Mouse (Mus musculus) lung, adult 2 months (tissue): ENCODE data around the gene Mapk1. TPM values are rescaled to one million over a fixed set of nuclear protein-coding genes. Genes with fewer than 3 reads are reported as not detected.
"Not testable (repeated sequence)": the region's sequence is repeated elsewhere in the genome, so short reads cannot be mapped to it uniquely, and the experiment has no call there.

Experiments
- DNase-seq: peaks from one replicate; pipeline ENCODE4 v3.0.0; 2022
- H3K4me1 ChIP-seq: fragments of 200-500 bp; 2 replicates; pipeline ENCODE4 v1.6.1; 2011; ENCODE audit warnings: low read length; ENCODE audit not compliant: control insufficient read depth, insufficient read depth
- H3K4me3 ChIP-seq: fragments of 200-500 bp; replicated peaks from 2 replicates; pipeline ENCODE3; 2011; ENCODE audit warnings: low read depth, mild to moderate bottlenecking, control low read depth, low read length; ENCODE audit errors: extremely low read depth
- CTCF ChIP-seq: fragments of 200-500 bp; IDR thresholded peaks from 2 replicates; pipeline ENCODE4 v1.5.1; 2011; ENCODE audit warnings: mild to moderate bottlenecking, low read length, control low read depth; ENCODE audit not compliant: insufficient read depth
- POLR2A ChIP-seq: fragments of 200-500 bp; IDR thresholded peaks from 2 replicates; pipeline ENCODE4 v1.6.1; 2011; ENCODE audit warnings: low read depth, mild to moderate bottlenecking, control low read depth, low read length, borderline replicate concordance; ENCODE audit errors: extremely low read depth
- WGBS: fragments of 180-500 bp; shearing (Covaris S2); methylation state at CpG from one replicate; pipeline ENCODE4 v1.1.7; 2018; 5-methylcytosine and 5-hydroxymethylcytosine counted together
- polyA plus RNA-seq: library from polyadenylated mRNA; depleted of rRNA; stranded (reverse); fragments of >200 nt; gene quantifications from 2 replicates; pipeline ENCODE4 v1.2.3, GENCODE M21; 2012

The Mapk1 gene
- polyA plus RNA-seq, 1 experiment, result 61.0 TPM

DNA sequence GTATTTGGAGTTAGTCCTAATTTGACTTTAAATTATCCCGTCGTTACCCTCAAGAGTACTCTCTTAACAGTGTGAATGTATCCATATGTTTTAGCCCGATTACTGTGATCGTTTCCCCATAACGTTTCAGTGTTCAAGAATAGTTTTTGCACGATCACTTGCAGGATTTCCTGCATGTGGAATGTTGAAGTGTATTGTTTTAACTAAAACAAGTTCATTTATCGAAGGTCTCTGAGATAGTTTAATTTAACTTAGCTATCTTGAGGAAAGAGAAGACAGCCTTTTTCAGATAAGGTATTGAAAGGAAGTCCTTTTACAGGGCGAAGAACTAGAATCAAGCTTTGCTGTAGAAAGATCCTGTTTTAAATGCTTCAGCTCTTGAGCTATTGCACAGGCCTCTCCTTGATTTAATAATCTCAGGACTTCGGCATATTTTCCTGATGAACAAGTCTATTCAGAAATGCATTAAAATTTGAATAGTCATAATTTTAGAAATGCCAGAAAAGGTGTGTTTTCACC, 1.3 kb downstream of the Mapk1 start:
- Histone ChIP-seq H3K4me1 (peaks cover 4% of the 10 kb centered on the region), H3K4me3 (peak overlapping the region; percentile 97)
- TF ChIP-seq POLR2A (no peak), CTCF (no peak)
- 3% methylated on average over 9 of the region's 9 CpGs for WGBS
- DNase-seq, result no peak

GRCm38 (mm10) chr16:16987248-16987647, 4.1 kb downstream of the Mapk1 start:
- no peak for DNase-seq
- Histone ChIP-seq H3K4me1 (peaks cover 11% of the 10 kb centered on the region), H3K4me3 (no peak overlapping the region)
- 75% methylated on average over 2 of the region's 2 CpGs for WGBS
- TF ChIP-seq CTCF (no peak), POLR2A (no peak)

- DNase-seq, result no peak
- no peak for TF ChIP-seq POLR2A
- no peak for TF ChIP-seq CTCF
- peaks cover 11% of the 10 kb centered on the region for H3K4me1 ChIP-seq
- 85% methylated on average over 5 of the region's 5 CpGs for WGBS
- H3K4me3 ChIP-seq, result no peak overlapping the region
Observed at GRCm38 (mm10) chr16:16988842-16989241, 5.7 kb downstream of the Mapk1 start.

GRCm38 (mm10) chr16:16990021-16990420, 6.8 kb downstream of the Mapk1 start:
- TF ChIP-seq CTCF (no peak), POLR2A (no peak)
- peaks cover 13% of the 10 kb centered on the region for H3K4me1 ChIP-seq
- 55% methylated on average over 4 of the region's 4 CpGs for WGBS
- H3K4me3 ChIP-seq, result no peak overlapping the region
- no peak for DNase-seq

- WGBS, result 79% methylated on average over 4 of the region's 4 CpGs
- Histone ChIP-seq H3K4me1 (peaks cover 14% of the 10 kb centered on the region), H3K4me3 (no peak overlapping the region)
- no peak for TF ChIP-seq CTCF
- TF ChIP-seq POLR2A, result no peak
- DNase-seq, result no peak
Observed at GRCm38 (mm10) chr16:16994426-16995052, 11.4 kb downstream of the Mapk1 start.

GRCm38 (mm10) chr16:16996121-16996729, 13.0 kb downstream of the Mapk1 start:
- not testable (repeated sequence) for H3K4me3 ChIP-seq, DNase-seq
- WGBS, result 84% methylated on average over 10 of the region's 10 CpGs
- peaks cover 16% of the 10 kb centered on the region; the same call in 1 of the 2 replicates for H3K4me1 ChIP-seq

- 79% methylated on average over 3 of the region's 3 CpGs for WGBS
- no peak for TF ChIP-seq POLR2A
- no peak for TF ChIP-seq CTCF
- Histone ChIP-seq H3K4me3 (no peak overlapping the region), H3K4me1 (peaks cover 13% of the 10 kb centered on the region; the same call in 1 of the 2 replicates)
- no peak for DNase-seq
Observed at GRCm38 (mm10) chr16:17001109-17001508, 17.9 kb downstream of the Mapk1 start.

DNA sequence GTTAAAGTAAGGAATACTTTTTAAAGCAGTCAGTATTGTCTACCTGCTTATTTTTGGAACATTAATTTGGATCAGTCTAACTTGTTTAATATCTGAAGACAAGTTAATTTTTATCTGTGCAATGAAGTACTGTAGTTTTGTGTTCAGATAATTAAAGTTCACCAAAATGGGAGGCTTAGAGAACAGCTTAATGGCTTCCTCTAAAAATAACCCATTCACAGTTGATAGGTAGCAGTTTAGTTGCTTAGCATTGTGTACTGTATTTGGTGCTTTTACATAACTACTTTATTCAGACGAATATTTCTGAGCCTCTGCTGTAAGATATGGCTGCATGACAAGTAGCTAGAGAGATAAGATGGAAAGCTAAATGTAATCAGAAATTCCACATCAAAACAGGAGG, 23.9 kb downstream of the Mapk1 start:
- WGBS, result 35% methylated on average over 1 of the region's 1 CpGs
- Histone ChIP-seq H3K4me1 (peaks cover 3% of the 10 kb centered on the region; the same call in 1 of the 2 replicates), H3K4me3 (no peak overlapping the region)
- DNase-seq, result no peak
- no peak for TF ChIP-seq POLR2A
- no peak for TF ChIP-seq CTCF

GRCm38 (mm10) chr16:17010036-17010435, 26.9 kb downstream of the Mapk1 start:
- H3K4me1 ChIP-seq, result peaks cover 9% of the 10 kb centered on the region
- no peak for DNase-seq
- no peak for TF ChIP-seq POLR2A
- no peak for TF ChIP-seq CTCF
- H3K4me3 ChIP-seq, result no peak overlapping the region
- 90% methylated on average over 7 of the region's 7 CpGs for whole genome bisulfite sequencing

- no peak for TF ChIP-seq CTCF
- no peak for TF ChIP-seq POLR2A
- Histone ChIP-seq H3K4me1 (peaks cover 9% of the 10 kb centered on the region), H3K4me3 (no peak overlapping the region)
- DNase-seq, result no peak
- WGBS, result 52% methylated on average over 1 of the region's 1 CpGs
Observed at GRCm38 (mm10) chr16:17012583-17012982, 29.4 kb downstream of the Mapk1 start.
